Mouse (Mus musculus) intestine, embryonic 14.5 days (tissue): ENCODE measurements around the gene Rbl1. TPM values are rescaled to one million over a fixed set of nuclear protein-coding genes. Genes with fewer than 3 reads are reported as not detected.

Source experiments
- ATAC-seq: fragments of 200-750 bp; cut with Nextera tagmentation; replicated peaks from 2 replicates; pipeline ENCODE4 v1.8.0; 2017; ENCODE audit warnings: low read depth, moderate number of reproducible peaks, moderate TSS enrichment, moderate library complexity; ENCODE audit not compliant: low FRiP score, low TSS enrichment
- DNase-seq: peaks from one replicate; pipeline ENCODE4 v3.0.0-alpha.2; 2018; ENCODE audit warnings: low spot score
- H3K27ac ChIP-seq: fragments of 300-500 bp; sonication (generic); 2 replicates; pipeline ENCODE4 v1.5.1; 2014; ENCODE audit warnings: low read depth, mild to moderate bottlenecking, control low read depth
- H3K27me3 ChIP-seq: fragments of 300-500 bp; sonication (generic); replicated peaks from 2 replicates; pipeline ENCODE4 v1.6.1; 2014; ENCODE audit warnings: low read length, control low read depth; ENCODE audit not compliant: control insufficient read depth, insufficient read depth
- H3K36me3 ChIP-seq: fragments of 300-500 bp; sonication (generic); 2 replicates; pipeline ENCODE4 v1.6.1; 2014; ENCODE audit warnings: low read length, control low read depth; ENCODE audit not compliant: control insufficient read depth, insufficient read depth
- H3K4me1 ChIP-seq: fragments of 300-500 bp; sonication (generic); replicated peaks from 2 replicates; pipeline ENCODE4 v1.6.1; 2014; ENCODE audit warnings: low read length, control low read depth, mixed read lengths; ENCODE audit not compliant: control insufficient read depth, insufficient read depth
- H3K4me2 ChIP-seq: fragments of 300-500 bp; sonication (generic); 2 replicates; pipeline ENCODE4 v1.6.1; 2014; ENCODE audit warnings: low read length
- H3K4me3 ChIP-seq: fragments of 300-500 bp; sonication (generic); 2 replicates; pipeline ENCODE4 v1.5.1; 2014; ENCODE audit warnings: low read depth, low read length, control low read depth, mixed read lengths
- H3K9ac ChIP-seq: fragments of 300-500 bp; sonication (generic); 2 replicates; pipeline ENCODE4 v1.6.1; 2014; ENCODE audit warnings: mild to moderate bottlenecking, low read length
- H3K9me3 ChIP-seq: fragments of 300-500 bp; sonication (generic); 2 replicates; pipeline ENCODE4 v1.6.1; 2016; ENCODE audit warnings: low read length, control low read depth; ENCODE audit not compliant: control insufficient read depth
- WGBS: fragments of 180-500 bp; shearing (Covaris S2); extraction: QIAGEN DNeasy Blood & Tissue Kit; methylation state at CpG from one replicate; pipeline ENCODE4 v1.1.7; 2014; 5-methylcytosine and 5-hydroxymethylcytosine counted together
- polyA plus RNA-seq: library from polyadenylated mRNA; unstranded; fragments of >200 nt; fragmentation: Nextera tagmentation; extraction: Ambion mirVana; gene quantifications from 2 replicates; pipeline ENCODE4 v1.2.1, GENCODE M21; 2014

The Rbl1 gene
- polyA plus RNA-seq, 1 experiment from 2014 or later: 25.8 TPM

GRCm38 (mm10) chr2:157135014-157135413, 69.3 kb downstream of the Rbl1 start, which contains the start of gene Samhd1:
TSS of gene Samhd1 (minus strand) at chr2:157135265.
- H3K4me2 ChIP-seq: peak within 1 kb of the TSS; percentile 74
- H3K27me3 ChIP-seq: no peaks in the 10 kb centered on the region
- WGBS: under 1% methylated on average over 32 of the region's 32 CpGs
- no peaks in the 10 kb centered on the region for H3K36me3 ChIP-seq
- H3K9me3 ChIP-seq: no peaks in the 10 kb centered on the region
- H3K9ac ChIP-seq: peak within 1 kb of the TSS; percentile 64
- peak within 1 kb of the TSS; percentile 65 for H3K27ac ChIP-seq
- DNase-seq (peak; percentile 92), ATAC-seq (peak; percentile 90)
- H3K4me3 ChIP-seq: peak within 1 kb of the TSS; percentile 76
- H3K4me1 ChIP-seq: no peaks in the 10 kb centered on the region; the same call in 1 of the 2 replicates

- Histone ChIP-seq H3K9me3 (no peaks in the 10 kb centered on the region), H3K9ac (peak overlapping the region; percentile 64), H3K27ac (peak overlapping the region; percentile 65), H3K4me2 (peak overlapping the region; percentile 74), H3K27me3 (no peaks in the 10 kb centered on the region), H3K4me3 (peak overlapping the region; percentile 76), H3K36me3 (no peaks in the 10 kb centered on the region), H3K4me1 (no peaks in the 10 kb centered on the region; the same call in 1 of the 2 replicates)
- DNase-seq (peak; percentile 78), ATAC-seq (peak; percentile 70)
- WGBS: under 1% methylated on average over 25 of the region's 25 CpGs
Observed at GRCm38 (mm10) chr2:157134479-157134931, 69.8 kb downstream of the Rbl1 start.

- Histone ChIP-seq H3K36me3 (no peaks in the 10 kb centered on the region), H3K4me3 (peak overlapping the region; percentile 76), H3K27ac (peak overlapping the region; percentile 65; the same call in 1 of the 2 replicates), H3K4me2 (peak overlapping the region; percentile 74), H3K9me3 (no peaks in the 10 kb centered on the region), H3K27me3 (no peaks in the 10 kb centered on the region), H3K4me1 (peaks cover under 1% of the 10 kb centered on the region; the same call in 1 of the 2 replicates), H3K9ac (peak overlapping the region; percentile 64)
- ATAC-seq: no peak
- WGBS: 18% methylated on average over 11 of the region's 11 CpGs
- no peak for DNase-seq
Observed at GRCm38 (mm10) chr2:157133769-157134478, 70.4 kb downstream of the Rbl1 start.

GRCm38 (mm10) chr2:157132686-157133540, 71.4 kb downstream of the Rbl1 start:
- H3K4me2 ChIP-seq: no peak overlapping the region
- no peaks in the 10 kb centered on the region for H3K36me3 ChIP-seq
- ATAC-seq (no peak), DNase-seq (no peak)
- H3K4me1 ChIP-seq: peaks cover 3% of the 10 kb centered on the region; the same call in 1 of the 2 replicates
- H3K4me3 ChIP-seq: no peak overlapping the region
- no peaks in the 10 kb centered on the region for H3K9me3 ChIP-seq
- no peak overlapping the region for H3K27ac ChIP-seq
- H3K27me3 ChIP-seq: no peaks in the 10 kb centered on the region
- H3K9ac ChIP-seq: no peak overlapping the region
- WGBS: 85% methylated on average over 3 of the region's 3 CpGs

- ATAC-seq (no peak), DNase-seq (no peak)
- H3K9ac ChIP-seq: no peak overlapping the region
- H3K27me3 ChIP-seq: no peaks in the 10 kb centered on the region
- 60% methylated on average over 1 of the region's 1 CpGs for WGBS
- H3K4me3 ChIP-seq: no peak overlapping the region
- peaks cover 5% of the 10 kb centered on the region; the same call in 1 of the 2 replicates for H3K36me3 ChIP-seq
- no peak overlapping the region for H3K27ac ChIP-seq
- H3K4me1 ChIP-seq: peaks cover 3% of the 10 kb centered on the region; the same call in 1 of the 2 replicates
- no peaks in the 10 kb centered on the region for H3K9me3 ChIP-seq
- H3K4me2 ChIP-seq: no peak overlapping the region
Observed at GRCm38 (mm10) chr2:157132086-157132485, 72.2 kb downstream of the Rbl1 start.

- no peak overlapping the region for H3K4me3 ChIP-seq
- no peak overlapping the region for H3K27ac ChIP-seq
- no peaks in the 10 kb centered on the region for H3K9me3 ChIP-seq
- 85% methylated on average over 8 of the region's 8 CpGs for WGBS
- DNase-seq (no peak), ATAC-seq (no peak)
- peaks cover 3% of the 10 kb centered on the region; the same call in 1 of the 2 replicates for H3K4me1 ChIP-seq
- H3K9ac ChIP-seq: no peak overlapping the region
- H3K4me2 ChIP-seq: no peak overlapping the region
- H3K27me3 ChIP-seq: no peaks in the 10 kb centered on the region
- H3K36me3 ChIP-seq: peaks cover 5% of the 10 kb centered on the region; the same call in 1 of the 2 replicates
Observed at GRCm38 (mm10) chr2:157130813-157131514, 73.4 kb downstream of the Rbl1 start.

- H3K9me3 ChIP-seq: no peaks in the 10 kb centered on the region
- peaks cover 5% of the 10 kb centered on the region for H3K36me3 ChIP-seq
- no peaks in the 10 kb centered on the region for H3K27me3 ChIP-seq
- DNase-seq: no peak
- no peak overlapping the region for H3K4me3 ChIP-seq
- WGBS: 77% methylated on average over 11 of the region's 11 CpGs
- peaks cover 3% of the 10 kb centered on the region; the same call in 1 of the 2 replicates for H3K4me1 ChIP-seq
- no peak for ATAC-seq
- no peak overlapping the region for H3K27ac ChIP-seq
- no peak overlapping the region for H3K4me2 ChIP-seq
- H3K9ac ChIP-seq: no peak overlapping the region
Observed at GRCm38 (mm10) chr2:157129601-157130164, 74.7 kb downstream of the Rbl1 start.

GRCm38 (mm10) chr2:157129096-157129495, 75.2 kb downstream of the Rbl1 start:
- DNase-seq (no peak), ATAC-seq (no peak)
- Histone ChIP-seq H3K9ac (no peak overlapping the region), H3K4me1 (peaks cover 3% of the 10 kb centered on the region; the same call in 1 of the 2 replicates), H3K36me3 (peaks cover 5% of the 10 kb centered on the region), H3K27ac (no peak overlapping the region), H3K9me3 (no peaks in the 10 kb centered on the region), H3K4me3 (no peak overlapping the region), H3K27me3 (no peaks in the 10 kb centered on the region), H3K4me2 (no peak overlapping the region)
- WGBS: 78% methylated on average over 4 of the region's 4 CpGs
